Mouse (Mus musculus) MEL (cell line): ENCODE data around the gene Sgsm1. TPM values are rescaled to one million over a fixed set of nuclear protein-coding genes. Genes with fewer than 3 reads are reported as not detected.

Experiments
- DNase-seq: peaks from one replicate; pipeline ENCODE4 v3.0.0; 2011; ENCODE audit warnings: low read depth, low spot score
- H3K27ac ChIP-seq: 2 replicates; pipeline ENCODE4 v1.5.1; 2012; ENCODE audit warnings: low read depth, mild to moderate bottlenecking, control low read depth, low read length, moderate library complexity; ENCODE audit not compliant: control insufficient read depth
- H3K27me3 ChIP-seq, 2 experiments: fragments of 150-350 bp in 1 of 2; sonication (generic) in 1 of 2; 2 replicates each; pipeline ENCODE4 v1.6.1; 2012; ENCODE audit warnings: low read length in 2 of 2, mild to moderate bottlenecking in 2 of 2, improper control_type of control experiment in 1 of 2, moderate library complexity in 1 of 2; ENCODE audit not compliant: insufficient read depth in 2 of 2, control insufficient read depth in 1 of 2
- H3K36me3 ChIP-seq, 2 experiments: 2 replicates each; pipeline ENCODE4 v1.6.1; 2012 to 2014; ENCODE audit warnings: low read length in 2 of 2, improper control_type of control experiment in 1 of 2, inconsistent platforms in 1 of 2, mild to moderate bottlenecking in 1 of 2; ENCODE audit not compliant: insufficient read depth in 2 of 2, control insufficient read depth in 1 of 2
- H3K4me1 ChIP-seq, 2 experiments: fragments of 150-350 bp in 1 of 2; sonication (generic) in 1 of 2; 2 replicates each; pipeline ENCODE4 v1.6.1; 2012; ENCODE audit warnings: low read length in 2 of 2, improper control_type of control experiment in 1 of 2, mild to moderate bottlenecking in 1 of 2; ENCODE audit not compliant: insufficient read depth in 2 of 2, control insufficient read depth in 1 of 2
- H3K4me3 ChIP-seq, 2 experiments: fragments of 150-350 bp in 1 of 2; sonication (generic) in 1 of 2; 2 replicates each; pipeline ENCODE4 v1.5.1; 2012; ENCODE audit warnings: low read depth in 2 of 2, low read length in 2 of 2, mild to moderate bottlenecking in 2 of 2, moderate library complexity in 2 of 2, control low read depth in 1 of 2, improper control_type of control experiment in 1 of 2; ENCODE audit not compliant: control insufficient read depth in 1 of 2, insufficient read depth in 1 of 2
- H3K79me2 ChIP-seq: 2 replicates; pipeline ENCODE4 v1.6.1; 2012; ENCODE audit warnings: mild to moderate bottlenecking, low read length, moderate library complexity; ENCODE audit not compliant: control insufficient read depth, poor library complexity, insufficient read depth
- H3K9ac ChIP-seq: 2 replicates; pipeline ENCODE4 v1.6.1; 2012; ENCODE audit warnings: low read depth, mild to moderate bottlenecking, control low read depth, low read length, moderate library complexity; ENCODE audit not compliant: control insufficient read depth, poor library complexity, severe bottlenecking
- H3K9me3 ChIP-seq: fragments of 150-350 bp; sonication (generic); replicated peaks from 2 replicates; pipeline ENCODE4 v1.6.1; 2012; ENCODE audit warnings: mild to moderate bottlenecking, low read length, improper control_type of control experiment, moderate library complexity; ENCODE audit not compliant: insufficient read depth
- BHLHE40 ChIP-seq: IDR thresholded peaks from 2 replicates; pipeline ENCODE4 v1.6.1; 2012; ENCODE audit warnings: low read depth, mild to moderate bottlenecking, inconsistent platforms, low read length, improper control_type of control experiment, borderline replicate concordance
- CHD1 ChIP-seq: IDR thresholded peaks from 2 replicates; pipeline ENCODE4 v1.6.1; 2012; ENCODE audit warnings: low read depth, mild to moderate bottlenecking, inconsistent platforms, low read length, improper control_type of control experiment
- EP300 ChIP-seq, 2 experiments: IDR thresholded peaks; 2 replicates each; pipeline ENCODE4 v1.6.1; 2011; ENCODE audit warnings: improper control_type of control experiment in 2 of 2, low read length in 2 of 2, low read depth in 1 of 2, mild to moderate bottlenecking in 1 of 2
- HCFC1 ChIP-seq: IDR thresholded peaks from 2 replicates; pipeline ENCODE4 v1.6.1; 2012; ENCODE audit warnings: low read depth, mild to moderate bottlenecking, inconsistent platforms, low read length, improper control_type of control experiment, moderate library complexity
- JUND ChIP-seq: IDR thresholded peaks from 2 replicates; pipeline ENCODE4 v1.6.1; 2011; ENCODE audit warnings: low read depth, mild to moderate bottlenecking, improper control_type of control experiment, low read length
- KAT2A ChIP-seq: conservative IDR thresholded peaks from 2 replicates; pipeline ENCODE4 v1.6.1; 2012; ENCODE audit warnings: low read depth, low read length, improper control_type of control experiment, inconsistent platforms
- MAFK ChIP-seq: IDR thresholded peaks from 2 replicates; pipeline ENCODE4 v1.6.1; 2011; ENCODE audit warnings: low read depth, mild to moderate bottlenecking, low read length, improper control_type of control experiment, borderline replicate concordance
- MYB ChIP-seq: IDR thresholded peaks from 2 replicates; pipeline ENCODE4 v1.6.1; 2011; ENCODE audit warnings: mild to moderate bottlenecking, low read depth, low read length, improper control_type of control experiment
- NELFE ChIP-seq: IDR thresholded peaks from 2 replicates; pipeline ENCODE4 v1.6.1; 2011; ENCODE audit warnings: low read depth, low read length, improper control_type of control experiment
- POLR2A ChIP-seq, 2 experiments: IDR thresholded peaks; 2 replicates each; pipeline ENCODE4 v1.6.1; 2011 to 2012; ENCODE audit warnings: low read length in 2 of 2, mild to moderate bottlenecking in 2 of 2, control low read depth in 1 of 2, improper control_type of control experiment in 1 of 2, low read depth in 1 of 2, moderate library complexity in 1 of 2; ENCODE audit not compliant: control insufficient read depth in 1 of 2, insufficient read depth in 1 of 2, poor library complexity in 1 of 2
- POLR2AphosphoS2 ChIP-seq: IDR thresholded peaks from 2 replicates; pipeline ENCODE4 v1.6.1; 2011; ENCODE audit warnings: low read length, improper control_type of control experiment
- POLR2AphosphoS5 ChIP-seq: IDR thresholded peaks from 2 replicates; pipeline ENCODE4 v1.6.1; 2012; ENCODE audit warnings: low read depth, borderline replicate concordance, mild to moderate bottlenecking, inconsistent platforms, low read length, moderate library complexity, mixed read lengths
- RCOR1 ChIP-seq: IDR thresholded peaks from 2 replicates; pipeline ENCODE4 v1.6.1; 2012; ENCODE audit warnings: low read depth, mild to moderate bottlenecking, inconsistent platforms, low read length, improper control_type of control experiment
- SMC3 ChIP-seq: IDR thresholded peaks from 2 replicates; pipeline ENCODE4 v1.6.1; 2011; ENCODE audit warnings: low read depth, low read length, improper control_type of control experiment
- TAL1 ChIP-seq: IDR thresholded peaks from 2 replicates; pipeline ENCODE4 v1.6.1; 2012; ENCODE audit warnings: mild to moderate bottlenecking, inconsistent platforms, low read length, moderate library complexity, mixed read lengths
- TBP ChIP-seq: IDR thresholded peaks from 2 replicates; pipeline ENCODE4 v1.8.0; 2011; ENCODE audit warnings: low read depth, low read length, improper control_type of control experiment
- TCF12 ChIP-seq: IDR thresholded peaks from 2 replicates; pipeline ENCODE4 v1.6.1; 2014; ENCODE audit warnings: low read depth, mild to moderate bottlenecking, inconsistent platforms, low read length, improper control_type of control experiment, moderate library complexity
- UBTF ChIP-seq: IDR thresholded peaks from 2 replicates; pipeline ENCODE4 v1.6.1; 2012; ENCODE audit warnings: low read depth, mild to moderate bottlenecking, inconsistent platforms, low read length, improper control_type of control experiment, moderate library complexity, borderline replicate concordance; ENCODE audit not compliant: insufficient read depth
- USF1 ChIP-seq: IDR thresholded peaks from 2 replicates; pipeline ENCODE4 v1.6.1; 2014; ENCODE audit warnings: low read depth, mild to moderate bottlenecking, inconsistent platforms, low read length, improper control_type of control experiment, moderate library complexity
- USF2 ChIP-seq, 2 experiments: IDR thresholded peaks; 2 replicates each; pipeline ENCODE4 v1.6.1; 2011 to 2012; ENCODE audit warnings: improper control_type of control experiment in 2 of 2, low read length in 2 of 2, borderline replicate concordance in 1 of 2, inconsistent platforms in 1 of 2, low read depth in 1 of 2, mild to moderate bottlenecking in 1 of 2; ENCODE audit not compliant: insufficient read depth in 1 of 2
- ZKSCAN1 ChIP-seq: IDR thresholded peaks from 2 replicates; pipeline ENCODE4 v1.6.1; 2012; ENCODE audit warnings: low read depth, mild to moderate bottlenecking, inconsistent platforms, low read length, improper control_type of control experiment, moderate library complexity
- polyA plus RNA-seq, 2 experiments: library from polyadenylated mRNA; stranded (reverse) in 1 of 2; unstranded in 1 of 2; fragments of >175 nt in 1 of 2; fragments of >200 nt in 1 of 2; gene quantifications; 2 replicates each; pipeline versions ENCODE4 v1.2.1 to v1.2.4; 2012; ENCODE audit warnings: low replicate concordance in 2 of 2, low read depth in 1 of 2; ENCODE audit not compliant: insufficient read length in 2 of 2, insufficient read depth in 1 of 2, missing spikeins in 1 of 2
- total RNA-seq: library from RNA; depleted of rRNA; stranded (reverse); fragments of 300-350 nt; gene quantifications from 2 replicates; pipeline ENCODE4 v1.2.3, GENCODE M21; 2012

Sgsm1 gene
- total and polyA plus RNA-seq, 3 experiments, result not detected

GRCm38 (mm10) chr5:113301841-113302240 lies 8.7 kb downstream of the Sgsm1 start:
- no peaks in the 10 kb centered on the region for H3K27me3 ChIP-seq
- no peaks in the 10 kb centered on the region for H3K36me3 ChIP-seq
- TF ChIP-seq ZKSCAN1 (no peak), MYB (no peak), MAFK (no peak), USF1 (no peak), POLR2AphosphoS2 (no peak)
- no peaks in the 10 kb centered on the region for H3K9me3 ChIP-seq
- no peak for DNase-seq
- H3K27ac ChIP-seq, result no peak overlapping the region
- H3K4me3 ChIP-seq, result no peak overlapping the region
- H3K79me2 ChIP-seq, result no peaks in the 10 kb centered on the region
- no peak overlapping the region for H3K9ac ChIP-seq
- H3K4me1 ChIP-seq, result no peaks in the 10 kb centered on the region

- H3K9me3 ChIP-seq, result no peaks in the 10 kb centered on the region
- TF ChIP-seq POLR2AphosphoS5 (no peak), TCF12 (no peak), RCOR1 (no peak), POLR2A (IDR thresholded peaks at IDR 0.05; ENCODE audit: control insufficient read depth in 1 of 2, insufficient read depth in 1 of 2, low read depth in 1 of 2, low read length in 2 of 2, poor library complexity in 1 of 2) (no peak), CHD1 (no peak), TBP (no peak), POLR2AphosphoS2 (no peak), USF2 (IDR thresholded peaks at IDR 0.05; ENCODE audit: borderline replicate concordance in 1 of 2, insufficient read depth in 1 of 2, low read depth in 1 of 2, low read length in 2 of 2) (no peak), UBTF (no peak), SMC3 (no peak), BHLHE40 (no peak), TAL1 (no peak), HCFC1 (no peak), KAT2A (no peak), JUND (no peak), NELFE (no peak), EP300 (IDR thresholded peaks at IDR 0.05; ENCODE audit: low read depth in 1 of 2, low read length in 2 of 2) (no peak)
- no peaks in the 10 kb centered on the region for H3K27me3 ChIP-seq
- no peaks in the 10 kb centered on the region for H3K36me3 ChIP-seq
- no peak for DNase-seq
- no peaks in the 10 kb centered on the region for H3K79me2 ChIP-seq
- H3K27ac ChIP-seq, result no peak overlapping the region
- H3K9ac ChIP-seq, result no peak overlapping the region
- H3K4me1 ChIP-seq, result no peaks in the 10 kb centered on the region
- no peak overlapping the region for H3K4me3 ChIP-seq
Observed at GRCm38 (mm10) chr5:113300148-113300889, 10.3 kb downstream of the Sgsm1 start.
